Mouse (Mus musculus): ENCODE results near the gene Fxr1. TPM values are rescaled to one million over a fixed set of nuclear protein-coding genes. Genes with fewer than 3 reads are reported as not detected.
"Not testable (repeated sequence)": the region's sequence is repeated elsewhere in the genome, so short reads cannot be mapped to it uniquely, and the experiment has no call there.

The Fxr1 gene
- polyA plus RNA-seq, 1 experiment from 2014 or later, result 43.4 TPM

DNA sequence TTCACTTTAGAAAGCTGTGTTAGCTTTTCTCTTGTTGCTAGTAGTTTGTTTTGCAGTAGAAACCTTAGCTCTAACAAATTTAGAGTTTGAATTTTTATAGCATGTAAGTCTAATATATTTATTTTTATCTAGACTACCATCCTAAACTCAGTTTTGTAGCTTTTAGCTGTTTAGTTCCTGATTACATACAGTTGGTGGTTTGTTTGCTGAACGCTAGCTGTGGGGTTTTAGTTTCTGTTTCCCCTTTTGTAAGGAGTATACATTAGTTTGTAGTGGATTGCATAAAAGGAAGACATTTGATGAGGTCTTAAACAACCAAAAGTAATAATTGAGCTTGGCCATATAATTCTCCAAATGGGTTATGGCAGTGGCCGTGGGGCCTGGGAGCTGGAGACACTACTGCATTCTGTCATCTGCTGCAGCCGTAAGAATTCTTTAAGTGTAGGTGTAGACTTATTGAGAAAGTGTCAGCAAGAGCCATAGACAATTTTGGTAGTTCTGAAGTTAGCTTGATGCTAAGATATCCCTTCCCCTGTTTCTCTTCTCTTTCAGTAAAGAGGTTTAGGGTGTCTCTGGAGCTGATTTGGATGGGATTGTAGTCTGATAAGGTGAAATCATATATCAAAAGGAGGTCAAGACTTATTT lies 14.1 kb downstream of the Fxr1 start:
- Histone ChIP-seq H3K4me3 (ENCODE audit: low read depth, low read length) (no peak overlapping the region), H3K9me3 (ENCODE audit: control insufficient read depth, low read length) (no peaks in the 10 kb centered on the region), H3K36me3 (ENCODE audit: control insufficient read depth, insufficient read depth, low read length) (no peaks in the 10 kb centered on the region), H3K4me1 (ENCODE audit: control insufficient read depth, insufficient read depth, low read length) (no peaks in the 10 kb centered on the region), H3K27ac (ENCODE audit: low read depth, low read length) (no peak overlapping the region), H3K27me3 (ENCODE audit: control insufficient read depth, insufficient read depth, low read length) (no peaks in the 10 kb centered on the region), H3K4me2 (ENCODE audit: low read depth, low read length) (no peak overlapping the region), H3K9ac (replicated peaks; ENCODE audit: low read depth, low read length) (no peak overlapping the region)
- ATAC-seq (ENCODE audit: low read depth), result no peak
- 83% methylated on average over 3 of the region's 3 CpGs for WGBS

DNA sequence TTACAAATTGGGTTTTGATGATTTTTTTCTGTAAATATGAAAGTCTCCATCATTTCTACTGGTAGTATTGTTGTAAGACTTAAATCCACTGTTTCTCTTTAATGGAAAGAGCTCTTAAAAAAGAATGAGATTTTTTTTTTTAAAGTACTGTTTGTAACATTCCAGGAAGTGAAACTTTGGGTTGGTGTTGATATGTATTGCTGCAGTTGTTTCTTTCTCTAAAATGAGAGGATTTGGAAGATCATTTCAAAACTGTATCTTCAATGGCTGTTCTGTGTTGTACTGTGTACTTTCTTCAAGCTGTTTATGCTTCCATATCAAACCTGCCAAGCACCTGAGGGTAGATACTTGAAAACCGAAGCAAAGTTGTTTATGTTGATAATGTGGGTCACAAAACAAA lies 15.1 kb downstream of the Fxr1 start:
- Histone ChIP-seq H3K4me3 (ENCODE audit: low read depth, low read length) (no peak overlapping the region), H3K9me3 (ENCODE audit: control insufficient read depth, low read length) (no peaks in the 10 kb centered on the region), H3K36me3 (ENCODE audit: control insufficient read depth, insufficient read depth, low read length) (no peaks in the 10 kb centered on the region), H3K4me1 (ENCODE audit: control insufficient read depth, insufficient read depth, low read length) (no peaks in the 10 kb centered on the region), H3K9ac (replicated peaks; ENCODE audit: low read depth, low read length) (no peak overlapping the region), H3K4me2 (ENCODE audit: low read depth, low read length) (no peak overlapping the region), H3K27ac (ENCODE audit: low read depth, low read length) (no peak overlapping the region), H3K27me3 (ENCODE audit: control insufficient read depth, insufficient read depth, low read length) (no peaks in the 10 kb centered on the region)
- whole genome bisulfite sequencing, result 91% methylated on average over 1 of the region's 1 CpGs
- no peak for ATAC-seq (ENCODE audit: low read depth)

DNA sequence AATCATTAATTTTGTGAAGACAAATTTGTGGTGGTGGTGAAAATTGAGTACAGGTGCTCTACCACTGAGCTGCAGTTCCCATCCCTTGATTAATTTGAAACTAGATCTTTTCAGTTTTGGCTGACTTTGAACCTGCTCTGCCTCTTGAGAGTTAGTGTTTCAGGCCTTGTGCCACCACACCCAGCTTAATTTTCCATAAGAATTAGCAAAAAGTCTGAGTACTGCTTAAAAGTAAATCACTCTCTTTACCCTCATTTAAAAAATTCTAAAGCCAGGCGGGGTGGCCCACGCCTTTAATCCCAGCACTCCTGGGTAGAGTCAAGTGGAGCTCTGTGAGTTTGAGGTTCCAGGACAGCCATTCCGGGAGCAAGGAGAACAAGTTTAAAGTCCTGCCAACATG lies 16.0 kb downstream of the Fxr1 start:
- Histone ChIP-seq H3K36me3 (ENCODE audit: control insufficient read depth, insufficient read depth, low read length) (no peaks in the 10 kb centered on the region), H3K4me1 (ENCODE audit: control insufficient read depth, insufficient read depth, low read length) (no peaks in the 10 kb centered on the region), H3K4me3 (ENCODE audit: low read depth, low read length) (no peak overlapping the region), H3K9me3 (ENCODE audit: control insufficient read depth, low read length) (no peaks in the 10 kb centered on the region), H3K9ac (replicated peaks; ENCODE audit: low read depth, low read length) (no peak overlapping the region), H3K27me3 (ENCODE audit: control insufficient read depth, insufficient read depth, low read length) (no peaks in the 10 kb centered on the region), H3K4me2 (ENCODE audit: low read depth, low read length) (no peak overlapping the region), H3K27ac (ENCODE audit: low read depth, low read length) (no peak overlapping the region)
- no peak for ATAC-seq (ENCODE audit: low read depth)
- WGBS, result 85% methylated on average over 3 of the region's 3 CpGs

DNA sequence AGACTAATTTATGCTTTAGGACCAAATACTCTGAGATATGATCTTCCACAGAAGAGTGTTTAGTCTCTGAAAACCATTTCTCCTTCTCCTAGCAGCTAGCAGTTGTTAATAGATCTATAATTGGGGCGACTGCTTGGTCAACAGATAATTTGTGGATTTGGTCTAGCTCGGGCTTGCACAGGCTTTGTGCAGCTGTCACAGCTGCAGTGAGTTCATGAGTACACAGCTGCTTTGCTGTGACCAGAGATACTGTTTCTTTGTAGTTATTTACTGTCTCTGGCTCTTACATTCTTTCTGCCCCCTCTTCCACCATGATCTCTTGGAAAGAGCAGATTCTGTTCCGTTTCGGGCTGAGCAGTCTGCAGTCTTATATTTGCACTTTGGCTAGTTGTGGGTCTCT lies 22.2 kb downstream of the Fxr1 start:
- Histone ChIP-seq H3K27ac (ENCODE audit: low read depth, low read length) (no peak overlapping the region), H3K36me3 (ENCODE audit: control insufficient read depth, insufficient read depth, low read length) (peaks cover 8% of the 10 kb centered on the region), H3K27me3 (ENCODE audit: control insufficient read depth, insufficient read depth, low read length) (no peaks in the 10 kb centered on the region), H3K9ac (replicated peaks; ENCODE audit: low read depth, low read length) (no peak overlapping the region), H3K4me1 (ENCODE audit: control insufficient read depth, insufficient read depth, low read length) (no peaks in the 10 kb centered on the region), H3K9me3 (ENCODE audit: control insufficient read depth, low read length) (no peaks in the 10 kb centered on the region), H3K4me3 (ENCODE audit: low read depth, low read length) (no peak overlapping the region), H3K4me2 (ENCODE audit: low read depth, low read length) (no peak overlapping the region)
- 89% methylated on average over 4 of the region's 4 CpGs for WGBS
- ATAC-seq (ENCODE audit: low read depth), result no peak

DNA sequence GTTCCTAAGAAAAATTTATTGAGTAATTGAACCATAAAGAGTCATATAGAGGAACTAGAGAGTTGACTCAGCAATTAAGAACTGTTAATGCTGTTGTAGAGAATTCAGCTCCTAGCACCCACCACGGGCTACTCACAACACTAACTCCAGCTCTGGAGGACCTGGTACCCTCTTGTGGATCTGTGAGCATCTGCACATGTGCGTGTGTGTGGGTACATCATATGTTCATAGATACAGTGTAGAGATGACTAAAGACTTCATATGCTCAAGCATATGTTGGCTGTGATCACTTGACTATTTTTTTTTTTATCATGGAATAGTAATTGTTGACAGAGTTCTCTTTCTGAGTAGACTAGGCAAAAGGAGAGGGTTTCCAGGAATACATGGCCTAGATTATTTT lies 42.6 kb downstream of the Fxr1 start:
- Histone ChIP-seq H3K4me1 (ENCODE audit: control insufficient read depth, insufficient read depth, low read length) (no peaks in the 10 kb centered on the region), H3K4me3 (ENCODE audit: low read depth, low read length) (no peak overlapping the region), H3K27me3 (ENCODE audit: control insufficient read depth, insufficient read depth, low read length) (no peaks in the 10 kb centered on the region), H3K4me2 (ENCODE audit: low read depth, low read length) (no peak overlapping the region), H3K36me3 (ENCODE audit: control insufficient read depth, insufficient read depth, low read length) (peaks cover 31% of the 10 kb centered on the region), H3K9ac (replicated peaks; ENCODE audit: low read depth, low read length) (no peak overlapping the region), H3K27ac (ENCODE audit: low read depth, low read length) (no peak overlapping the region), H3K9me3 (ENCODE audit: control insufficient read depth, low read length) (no peaks in the 10 kb centered on the region)
- WGBS, result 90% methylated on average over 2 of the region's 2 CpGs
- no peak for ATAC-seq (ENCODE audit: low read depth)

DNA sequence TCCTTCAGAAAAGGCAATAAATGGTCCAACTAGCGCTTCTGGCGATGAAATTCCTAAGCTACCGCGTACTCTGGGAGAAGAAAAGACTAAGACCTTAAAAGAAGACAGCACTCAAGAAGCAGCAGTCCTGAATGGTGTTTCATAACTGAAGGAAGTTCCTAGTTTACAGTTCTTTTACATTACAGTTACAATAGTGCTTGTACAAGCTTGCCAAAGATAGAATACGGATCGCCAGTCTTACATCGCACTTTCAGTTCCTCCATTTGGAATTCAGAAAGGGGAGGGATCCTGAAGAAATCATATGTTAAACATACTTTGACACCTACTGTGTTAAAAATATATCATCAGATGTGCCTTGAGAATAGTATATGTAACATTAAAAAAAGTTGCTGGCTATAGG lies 49.2 kb downstream of the Fxr1 start:
- H3K9ac ChIP-seq (replicated peaks; ENCODE audit: low read depth, low read length); H3K4me2 ChIP-seq (ENCODE audit: low read depth, low read length); H3K4me3 ChIP-seq (ENCODE audit: low read depth, low read length); H3K27ac ChIP-seq (ENCODE audit: low read depth, low read length); H3K9me3 ChIP-seq (ENCODE audit: control insufficient read depth, low read length); ATAC-seq (ENCODE audit: low read depth); H3K4me1 ChIP-seq (ENCODE audit: control insufficient read depth, insufficient read depth, low read length); H3K27me3 ChIP-seq (ENCODE audit: control insufficient read depth, insufficient read depth, low read length): not testable (repeated sequence)
- 92% methylated on average over 7 of the region's 7 CpGs for WGBS
- peaks cover 19% of the 10 kb centered on the region; the same call in 1 of the 2 replicates for H3K36me3 ChIP-seq (ENCODE audit: control insufficient read depth, insufficient read depth, low read length)

DNA sequence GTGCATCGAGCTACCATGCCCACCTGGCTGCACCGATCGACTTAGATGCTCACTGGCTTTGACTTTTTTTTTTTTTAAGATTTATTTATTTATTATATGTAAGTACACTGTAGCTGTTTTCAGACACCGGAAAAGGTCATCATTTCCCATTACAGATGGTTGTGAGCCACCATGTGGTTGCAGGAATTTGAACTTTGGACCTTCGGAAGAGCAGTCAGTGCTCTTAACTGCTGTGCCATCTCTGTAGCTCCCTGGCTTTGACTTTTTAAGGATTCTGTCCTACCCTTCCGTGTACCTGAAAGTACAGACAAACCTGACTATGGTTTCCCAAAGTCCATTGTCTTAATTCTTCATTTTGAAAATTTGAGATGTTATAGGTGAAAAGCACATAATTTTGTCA lies 53.0 kb downstream of the Fxr1 start:
- ATAC-seq (ENCODE audit: low read depth), result no peak
- 97% methylated on average over 6 of the region's 6 CpGs for WGBS
- Histone ChIP-seq H3K4me1 (ENCODE audit: control insufficient read depth, insufficient read depth, low read length) (no peaks in the 10 kb centered on the region), H3K36me3 (ENCODE audit: control insufficient read depth, insufficient read depth, low read length) (peaks cover 15% of the 10 kb centered on the region), H3K9me3 (ENCODE audit: control insufficient read depth, low read length) (no peaks in the 10 kb centered on the region), H3K27me3 (ENCODE audit: control insufficient read depth, insufficient read depth, low read length) (no peaks in the 10 kb centered on the region), H3K9ac (replicated peaks; ENCODE audit: low read depth, low read length) (no peak overlapping the region), H3K4me2 (ENCODE audit: low read depth, low read length) (no peak overlapping the region), H3K4me3 (ENCODE audit: low read depth, low read length) (no peak overlapping the region), H3K27ac (ENCODE audit: low read depth, low read length) (no peak overlapping the region)

DNA sequence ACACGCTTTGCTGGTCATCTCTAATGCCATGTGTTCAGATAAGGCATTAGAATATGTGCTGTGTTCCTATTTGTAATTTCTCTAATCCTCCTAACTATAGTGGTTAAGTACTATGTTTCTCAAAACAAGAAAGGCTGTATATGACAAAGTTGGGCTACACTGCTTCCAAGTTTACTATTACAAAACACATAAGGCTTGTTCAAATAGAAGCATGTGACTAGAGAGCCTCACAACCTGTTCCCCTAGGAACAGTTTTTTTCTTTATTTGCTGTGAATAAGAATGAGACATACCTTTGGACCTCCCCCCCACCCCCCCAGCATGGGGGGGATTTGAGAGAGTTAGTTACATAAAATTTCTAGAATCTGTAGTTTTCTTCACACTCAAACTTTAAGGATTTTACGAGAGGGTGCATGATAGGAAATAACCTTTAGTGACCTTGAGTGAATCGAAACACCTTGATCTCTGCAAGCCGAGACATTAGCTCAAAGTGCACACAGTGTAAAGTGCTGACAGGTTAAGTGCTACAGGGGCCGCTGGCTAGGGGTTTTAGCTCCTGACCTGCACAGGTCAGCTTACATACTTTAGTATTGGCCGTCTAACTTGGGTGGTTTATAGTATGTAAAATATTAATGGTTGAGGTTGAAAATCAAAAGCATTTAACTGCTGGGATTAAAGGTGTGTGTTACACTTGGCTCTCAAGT lies 56.5 kb downstream of the Fxr1 start:
- Histone ChIP-seq H3K4me1 (ENCODE audit: control insufficient read depth, insufficient read depth, low read length) (peaks cover 8% of the 10 kb centered on the region), H3K36me3 (ENCODE audit: control insufficient read depth, insufficient read depth, low read length) (peaks cover 22% of the 10 kb centered on the region), H3K4me2 (ENCODE audit: low read depth, low read length) (no peak overlapping the region), H3K9ac (replicated peaks; ENCODE audit: low read depth, low read length) (no peak overlapping the region), H3K27me3 (ENCODE audit: control insufficient read depth, insufficient read depth, low read length) (no peaks in the 10 kb centered on the region), H3K27ac (ENCODE audit: low read depth, low read length) (no peak overlapping the region), H3K4me3 (ENCODE audit: low read depth, low read length) (no peak overlapping the region), H3K9me3 (ENCODE audit: control insufficient read depth, low read length) (no peaks in the 10 kb centered on the region)
- WGBS, result 91% methylated on average over 6 of the region's 6 CpGs
- no peak for ATAC-seq (ENCODE audit: low read depth)

DNA sequence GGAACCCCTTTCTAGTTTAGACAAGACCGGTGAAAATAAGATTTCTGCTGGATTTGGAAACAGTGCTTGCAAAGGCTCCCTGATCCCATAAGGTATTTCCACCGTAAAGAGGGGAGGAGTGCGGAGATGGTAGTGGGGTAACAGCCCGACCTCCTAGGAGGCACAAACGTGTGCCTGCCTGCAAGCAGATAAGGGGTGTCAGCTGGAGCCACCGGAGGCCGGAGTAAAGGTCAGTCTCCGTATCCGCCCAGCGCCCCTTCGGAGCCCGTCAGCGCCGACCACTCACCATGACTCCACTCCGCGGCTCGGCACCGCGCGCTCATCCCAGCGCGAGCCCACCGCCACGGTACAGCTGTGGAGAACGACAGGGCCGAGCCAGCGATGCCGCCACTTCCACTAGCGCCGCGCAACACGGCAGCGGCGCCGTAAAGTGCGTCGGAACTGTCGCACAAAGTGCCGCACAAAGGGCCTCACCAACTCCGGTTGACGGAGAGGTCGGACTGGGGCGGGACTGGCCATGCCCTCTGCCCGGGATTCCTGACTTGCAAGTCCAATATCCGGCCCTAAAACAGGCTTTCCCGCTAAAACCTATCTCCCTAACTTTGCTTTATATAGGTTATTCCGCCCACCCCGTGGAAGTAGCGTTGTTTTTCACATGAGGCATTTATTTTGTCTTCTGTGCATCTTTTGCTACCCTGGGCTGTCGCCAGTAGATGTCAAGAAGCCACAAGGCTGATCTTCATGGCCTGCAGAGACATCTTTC lies 61.3 kb downstream of the Fxr1 start, which contains the start of gene Dnajc19:
Dnajc19 (minus strand) TSS at position 422 of the 763 bp plus-strand sequence.
- Histone ChIP-seq H3K9ac (replicated peaks; ENCODE audit: low read depth, low read length) (peak within 1 kb of the TSS; percentile 80), H3K36me3 (ENCODE audit: control insufficient read depth, insufficient read depth, low read length) (peaks cover 8% of the 10 kb centered on the region), H3K9me3 (ENCODE audit: control insufficient read depth, low read length) (no peaks in the 10 kb centered on the region), H3K4me2 (ENCODE audit: low read depth, low read length) (peak within 1 kb of the TSS; percentile 61), H3K4me3 (ENCODE audit: low read depth, low read length) (peak within 1 kb of the TSS; percentile 66), H3K27ac (ENCODE audit: low read depth, low read length) (peak within 1 kb of the TSS; percentile 56), H3K4me1 (ENCODE audit: control insufficient read depth, insufficient read depth, low read length) (peaks cover 11% of the 10 kb centered on the region), H3K27me3 (ENCODE audit: control insufficient read depth, insufficient read depth, low read length) (no peaks in the 10 kb centered on the region)
- peak; percentile 95 for ATAC-seq (ENCODE audit: low read depth)
- WGBS, result under 1% methylated on average over 50 of the region's 50 CpGs
